Comparison of ENCODE assay signal across 19 mouse cellular contexts in the genomic region with DNA sequence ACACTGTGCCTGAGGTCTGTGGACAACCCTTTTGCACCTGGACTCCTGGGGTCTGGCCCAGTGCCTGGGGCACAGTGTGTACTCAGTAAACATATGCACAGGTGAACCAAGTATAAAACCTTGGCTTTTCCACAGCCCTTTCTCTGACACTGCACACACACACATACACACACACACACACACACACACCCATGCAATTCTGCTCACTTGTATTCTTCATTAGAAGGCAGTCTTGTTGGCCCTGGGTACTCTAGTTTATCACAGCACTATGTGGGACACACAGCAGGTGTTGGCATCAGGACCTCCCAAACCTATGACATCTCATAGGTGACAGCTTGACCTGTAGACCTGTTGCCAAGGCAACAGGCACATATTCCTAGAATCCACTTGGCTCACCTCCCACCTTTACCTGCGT.
DNase-seq lines count a peak whose midpoint lies in the region; TF ChIP-seq lines count a peak whose summit lies in the region.
"Had no signal": no experiment of that assay in that cellular context is flagged by ENCODE, and none has a peak within 500 bp of the region (broad histone marks: within the 10 kb centered on the region; RNA-seq: fewer than 3 reads in every experiment).

No protein-coding gene starts in this region.

- 24% methylated on average over 1 of the region's 1 CpGs for WGBS in liver, adult 2 months
- WGBS in cerebellum, adult 2 months: 16% methylated on average over 1 of the region's 1 CpGs

- no peak overlapping the region for H3K9ac ChIP-seq in liver, adult 2 months (ENCODE audit: low read depth, low read length)
- H3K9ac ChIP-seq: forebrain, embryonic 15.5 days; hindbrain, embryonic 15.5 days; kidney, embryonic 15.5 days; liver, embryonic 15.5 days; neural tube, embryonic 12.5 days had no signal

- TF ChIP-seq POLR2A in liver, adult 2 months (IDR thresholded peaks at IDR 0.05; ENCODE audit: extremely low read depth, insufficient read depth, low read length): no peak
- TF ChIP-seq POLR2A in cerebellum, adult 2 months (IDR thresholded peaks at IDR 0.05; ENCODE audit: borderline replicate concordance, insufficient read depth, low read length): no peak

- H3K79me2 ChIP-seq in liver, adult 2 months (ENCODE audit: control insufficient read depth, insufficient read depth, low read length): no peaks in the 10 kb centered on the region

- H3K36me3 ChIP-seq in liver, adult 2 months (ENCODE audit: control insufficient read depth, insufficient read depth, low read length): no peaks in the 10 kb centered on the region
- H3K36me3 ChIP-seq: forebrain, embryonic 15.5 days; heart, embryonic 13.5 days; hindbrain, embryonic 15.5 days; kidney, embryonic 15.5 days; liver, embryonic 15.5 days; neural tube, embryonic 12.5 days had no signal

- no peak overlapping the region for H3K4me3 ChIP-seq in liver, adult 2 months (ENCODE audit: insufficient read depth, low read depth, low read length)
- H3K4me3 ChIP-seq in cerebellum, adult 2 months (replicated peaks; ENCODE audit: insufficient read depth, low read depth, low read length): no peak overlapping the region
- H3K4me3 ChIP-seq: forebrain, embryonic 15.5 days; heart, embryonic 13.5 days; hindbrain, embryonic 15.5 days; kidney, embryonic 15.5 days; left cerebral cortex, adult 2 months; liver, embryonic 15.5 days; neural tube, embryonic 12.5 days had no signal

- no peak overlapping the region for H3K27ac ChIP-seq in liver, adult 2 months (replicated peaks; ENCODE audit: insufficient read depth, low read depth, low read length)
- no peak overlapping the region for H3K27ac ChIP-seq in cerebellum, adult 2 months (ENCODE audit: insufficient read depth, low read length)
- H3K27ac ChIP-seq: forebrain, embryonic 15.5 days; hindbrain, embryonic 15.5 days; kidney, embryonic 15.5 days; left cerebral cortex, adult 2 months; liver, embryonic 15.5 days; neural tube, embryonic 12.5 days had no signal

- H3K27me3 ChIP-seq in liver, adult 2 months (ENCODE audit: control insufficient read depth, insufficient read depth, low read length): no peaks in the 10 kb centered on the region
- H3K27me3 ChIP-seq in cerebellum, adult 2 months (ENCODE audit: control insufficient read depth, insufficient read depth, low read length): no peaks in the 10 kb centered on the region
- H3K27me3 ChIP-seq: CH12.LX; forebrain, embryonic 15.5 days; heart, embryonic 13.5 days; hindbrain, embryonic 15.5 days; kidney, embryonic 15.5 days; neural tube, embryonic 12.5 days had no signal

- no peak for TF ChIP-seq CTCF in liver, adult 2 months (IDR thresholded peaks at IDR 0.05; ENCODE audit: low read depth, low read length)
- TF ChIP-seq CTCF in cerebellum, adult 2 months (IDR thresholded peaks at IDR 0.05; ENCODE audit: borderline replicate concordance, insufficient read depth, low read depth, low read length): no peak

- no peaks in the 10 kb centered on the region for H3K4me1 ChIP-seq in liver, adult 2 months (ENCODE audit: control insufficient read depth, insufficient read depth, low read length)
- peaks cover 13% of the 10 kb centered on the region; the same call in 1 of the 2 replicates for H3K4me1 ChIP-seq in cerebellum, adult 2 months (ENCODE audit: control insufficient read depth, insufficient read depth, low read length)
- H3K4me1 ChIP-seq: forebrain, embryonic 15.5 days; hindbrain, embryonic 15.5 days; neural tube, embryonic 12.5 days had no signal

- DNase-seq in cerebellum, adult 18-20 months: peak; percentile 29 to 44
- DNase-seq in cerebellum, postnatal 4 days (ENCODE audit: low spot score in 2 of 2): no peak
- peak; percentile 25 for DNase-seq in liver, adult 2 months (ENCODE audit: extremely low read depth, low read depth, low spot score)
- no peak for DNase-seq in liver
- peak; percentile 63 to 72 for DNase-seq in cerebellum, adult 2 months
- peak; percentile 53 for DNase-seq in lung, postnatal 36 days
- no peak for DNase-seq in ovary, postnatal 36 days (ENCODE audit: low spot score)
- DNase-seq: adrenal gland, adult 2 months; heart, postnatal 36 days; spleen, adult 18-20 months; thymus, postnatal 14 days had no signal

Comparison
In these comparisons a context has a peak if more than half of its experiments do, and no peak if none do; other contexts are left out.
1. DNase-seq: peak in cerebellum, adult 18-20 months (2 of 2), liver, adult 2 months (single experiment), cerebellum, adult 2 months (2 of 2) and lung, postnatal 36 days (single experiment); none in cerebellum, postnatal 4 days (0 of 2), liver (single experiment) and ovary, postnatal 36 days (single experiment).